Mouse (Mus musculus) midbrain, embryonic 11.5 days (tissue): ENCODE data around the gene Hspb11. TPM values are rescaled to one million over a fixed set of nuclear protein-coding genes. Genes with fewer than 3 reads are reported as not detected.

Experiments used
- ATAC-seq: fragments of 200-750 bp; cut with Nextera tagmentation; 2 replicates; pipeline ENCODE4 v1.8.0; 2017; ENCODE audit warnings: moderate TSS enrichment, moderate library complexity; ENCODE audit not compliant: low FRiP score
- DNase-seq: peaks from one replicate; pipeline ENCODE4 v3.0.0; 2015; ENCODE audit warnings: low spot score; ENCODE audit errors: missing footprints
- H3K27ac ChIP-seq: fragments of 300-500 bp; sonication (generic); 2 replicates; pipeline ENCODE4 v1.5.1; 2014; ENCODE audit warnings: low read depth, low read length
- H3K27me3 ChIP-seq: fragments of 300-500 bp; sonication (generic); 2 replicates; pipeline ENCODE4 v1.6.1; 2014; ENCODE audit warnings: mild to moderate bottlenecking, low read length, moderate library complexity, mixed read lengths; ENCODE audit not compliant: control insufficient read depth, insufficient read depth
- H3K36me3 ChIP-seq: fragments of 300-500 bp; sonication (generic); 2 replicates; pipeline ENCODE4 v1.6.1; 2014; ENCODE audit warnings: mild to moderate bottlenecking, low read length, moderate library complexity, mixed read lengths; ENCODE audit not compliant: control insufficient read depth, insufficient read depth
- H3K4me1 ChIP-seq: fragments of 300-500 bp; sonication (generic); 2 replicates; pipeline ENCODE4 v1.6.1; 2014; ENCODE audit warnings: low read length; ENCODE audit not compliant: control insufficient read depth, insufficient read depth
- H3K4me2 ChIP-seq: fragments of 300-500 bp; sonication (generic); 2 replicates; pipeline ENCODE4 v1.6.1; 2014; ENCODE audit warnings: mild to moderate bottlenecking, moderate library complexity
- H3K4me3 ChIP-seq: fragments of 300-500 bp; sonication (generic); 2 replicates; pipeline ENCODE4 v1.5.1; 2014; ENCODE audit warnings: low read depth, low read length
- H3K9ac ChIP-seq: fragments of 300-500 bp; sonication (generic); 2 replicates; pipeline ENCODE4 v1.6.1; 2014; ENCODE audit warnings: low read length
- H3K9me3 ChIP-seq: fragments of 300-500 bp; sonication (generic); 2 replicates; pipeline ENCODE4 v1.6.1; 2016; ENCODE audit warnings: low read length; ENCODE audit not compliant: control insufficient read depth
- WGBS: fragments of 180-500 bp; shearing (Covaris S2); extraction: QIAGEN DNeasy Blood & Tissue Kit; methylation state at CpG from one replicate; pipeline ENCODE4 v1.1.7; 2014; 5-methylcytosine and 5-hydroxymethylcytosine counted together
- polyA plus RNA-seq: library from polyadenylated mRNA; unstranded; fragments of >200 nt; fragmentation: Nextera tagmentation; extraction: Ambion mirVana; gene quantifications from 2 replicates; pipeline ENCODE4 v1.2.1, GENCODE M21; 2014

The Hspb11 gene
- polyA plus RNA-seq, 1 experiment from 2014 or later = 30.2 TPM

GRCm38 (mm10) chr4:107299779-107300340, 46.5 kb downstream of the Hspb11 start:
- Histone ChIP-seq H3K9me3 (no peaks in the 10 kb centered on the region), H3K4me1 (no peaks in the 10 kb centered on the region), H3K4me3 (no peak overlapping the region), H3K27me3 (no peaks in the 10 kb centered on the region), H3K36me3 (no peaks in the 10 kb centered on the region), H3K4me2 (no peak overlapping the region), H3K27ac (no peak overlapping the region), H3K9ac (no peak overlapping the region)
- WGBS = 86% methylated on average over 7 of the region's 7 CpGs
- DNase-seq (peak; percentile 31), ATAC-seq (no peak)

DNA sequence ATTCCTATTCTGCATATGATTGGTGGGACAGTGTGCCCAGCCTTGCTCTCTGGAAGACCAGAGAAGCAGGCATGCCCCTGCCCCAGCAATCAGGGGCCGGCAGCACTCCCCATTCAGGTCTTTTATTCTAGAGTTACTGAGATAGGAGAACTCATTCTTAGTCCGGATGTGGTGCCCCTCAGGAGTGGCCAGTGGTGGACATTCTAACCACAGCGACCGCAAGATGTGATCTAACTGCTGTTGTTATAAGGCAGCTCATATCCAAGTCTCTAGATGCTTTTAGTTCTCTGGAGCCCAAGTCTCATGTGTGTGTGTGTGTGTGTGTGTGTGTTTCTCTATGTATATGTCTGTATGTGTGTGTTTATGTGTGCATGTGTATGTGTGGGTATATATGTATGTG, 47.0 kb downstream of the Hspb11 start:
- Histone ChIP-seq H3K27ac (no peak overlapping the region), H3K9ac (no peak overlapping the region), H3K4me2 (no peak overlapping the region), H3K27me3 (no peaks in the 10 kb centered on the region), H3K36me3 (no peaks in the 10 kb centered on the region), H3K9me3 (no peaks in the 10 kb centered on the region), H3K4me3 (no peak overlapping the region), H3K4me1 (no peaks in the 10 kb centered on the region)
- WGBS = 81% methylated on average over 4 of the region's 4 CpGs
- DNase-seq (no peak), ATAC-seq (no peak)

DNA sequence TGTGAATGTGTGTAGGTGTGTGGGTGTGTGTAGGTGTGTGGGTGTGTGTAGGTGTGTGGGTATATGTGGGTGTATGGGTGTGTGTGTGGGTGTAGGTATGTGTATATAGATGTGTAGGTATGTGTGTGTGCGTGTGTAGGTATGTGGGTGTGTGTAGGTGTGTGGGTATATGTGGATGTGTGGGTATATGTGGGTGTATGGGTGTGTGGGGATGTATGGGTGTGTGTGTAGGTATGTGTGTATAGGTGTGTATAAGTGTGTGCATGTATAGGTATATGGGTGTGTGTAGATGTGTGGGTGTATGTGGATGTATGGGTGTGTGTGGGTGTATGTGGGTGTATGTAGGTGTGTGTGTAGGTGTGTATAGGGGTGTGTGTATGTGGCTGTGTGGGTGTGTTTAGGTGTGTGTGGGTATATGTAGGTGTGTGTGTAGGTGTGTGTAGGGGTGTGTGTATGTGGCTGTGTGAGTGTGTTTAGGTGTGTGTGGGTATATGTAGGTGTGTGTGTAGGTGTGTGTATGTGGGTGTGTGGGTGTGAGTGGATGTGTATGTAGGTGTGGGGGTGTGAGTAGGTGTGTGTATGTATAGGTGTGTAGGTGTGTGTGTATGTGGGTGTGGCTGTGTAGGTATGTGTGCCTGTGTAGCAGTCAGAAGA, 47.6 kb downstream of the Hspb11 start:
- no peaks in the 10 kb centered on the region for H3K9me3 ChIP-seq
- no peaks in the 10 kb centered on the region for H3K4me1 ChIP-seq
- H3K36me3 ChIP-seq = no peaks in the 10 kb centered on the region
- no peak overlapping the region for H3K27ac ChIP-seq
- 91% methylated on average over 1 of the region's 1 CpGs for WGBS
- no peak overlapping the region for H3K9ac ChIP-seq
- no peak overlapping the region for H3K4me2 ChIP-seq
- no peaks in the 10 kb centered on the region for H3K27me3 ChIP-seq
- ATAC-seq (no peak), DNase-seq (peak; percentile 54)
- no peak overlapping the region for H3K4me3 ChIP-seq

DNA sequence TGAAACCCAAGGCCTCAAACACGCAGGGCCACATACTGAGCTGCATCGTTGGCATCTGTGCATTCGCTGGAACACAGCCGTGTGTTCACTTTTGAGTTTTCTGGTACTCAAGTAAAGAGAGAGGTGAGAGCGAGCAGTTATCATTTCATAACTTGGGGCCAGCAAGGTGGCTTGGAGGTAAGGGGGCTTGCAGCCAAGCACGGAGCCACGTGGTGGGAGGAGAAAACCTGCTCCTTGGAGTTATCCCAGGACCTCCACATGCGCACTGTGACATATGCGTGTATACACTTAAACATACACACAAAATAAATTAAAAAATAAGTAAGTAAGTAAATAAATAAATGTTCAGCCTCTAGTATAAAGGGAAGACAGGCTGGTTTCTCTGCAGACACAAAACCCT, 48.8 kb downstream of the Hspb11 start:
- H3K36me3 ChIP-seq = no peaks in the 10 kb centered on the region

GRCm38 (mm10) chr4:107302832-107303231, 49.4 kb downstream of the Hspb11 start:
- H3K4me1 ChIP-seq = no peaks in the 10 kb centered on the region
- no peaks in the 10 kb centered on the region for H3K36me3 ChIP-seq
- H3K27me3 ChIP-seq = no peaks in the 10 kb centered on the region
- no peak overlapping the region for H3K4me3 ChIP-seq
- DNase-seq = no peak
- no peak for ATAC-seq
- H3K9ac ChIP-seq = no peak overlapping the region
- H3K27ac ChIP-seq = no peak overlapping the region
- WGBS = 87% methylated on average over 4 of the region's 4 CpGs
- H3K9me3 ChIP-seq = no peaks in the 10 kb centered on the region
- no peak overlapping the region for H3K4me2 ChIP-seq

More for the DNA sequence above, 48.8 kb downstream of the Hspb11 start:
- Histone ChIP-seq H3K9me3 (no peaks in the 10 kb centered on the region), H3K4me1 (no peaks in the 10 kb centered on the region), H3K9ac (no peak overlapping the region), H3K27ac (no peak overlapping the region), H3K4me2 (no peak overlapping the region), H3K27me3 (no peaks in the 10 kb centered on the region), H3K4me3 (no peak overlapping the region)
- DNase-seq (no peak), ATAC-seq (no peak)
- 86% methylated on average over 9 of the region's 9 CpGs for WGBS

DNA sequence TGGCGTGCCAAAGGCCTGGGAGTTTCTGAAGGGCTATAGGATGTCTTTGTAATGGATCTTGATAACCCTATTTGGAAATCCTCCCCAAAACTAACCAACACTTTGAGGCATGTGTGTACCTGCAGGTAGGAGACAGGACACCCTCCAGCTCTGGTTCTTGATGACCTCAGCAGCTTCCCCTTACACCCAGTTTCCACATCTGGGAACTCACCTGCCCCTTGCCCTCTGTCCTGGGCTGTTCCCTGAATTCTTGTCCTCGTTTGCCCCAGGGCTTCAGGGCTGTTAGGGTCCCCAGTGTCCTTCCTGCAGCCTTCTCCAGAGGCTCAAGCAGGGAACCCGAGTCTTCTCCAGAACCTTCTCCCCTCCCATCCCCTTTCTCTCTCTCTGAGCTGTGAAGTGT, 50.1 kb downstream of the Hspb11 start:
- Histone ChIP-seq H3K4me1 (no peaks in the 10 kb centered on the region), H3K27ac (no peak overlapping the region), H3K9me3 (no peaks in the 10 kb centered on the region), H3K9ac (no peak overlapping the region), H3K4me3 (no peak overlapping the region), H3K27me3 (no peaks in the 10 kb centered on the region), H3K36me3 (no peaks in the 10 kb centered on the region), H3K4me2 (no peak overlapping the region)
- DNase-seq (peak; percentile 19), ATAC-seq (no peak)
- WGBS = 66% methylated on average over 3 of the region's 3 CpGs

DNA sequence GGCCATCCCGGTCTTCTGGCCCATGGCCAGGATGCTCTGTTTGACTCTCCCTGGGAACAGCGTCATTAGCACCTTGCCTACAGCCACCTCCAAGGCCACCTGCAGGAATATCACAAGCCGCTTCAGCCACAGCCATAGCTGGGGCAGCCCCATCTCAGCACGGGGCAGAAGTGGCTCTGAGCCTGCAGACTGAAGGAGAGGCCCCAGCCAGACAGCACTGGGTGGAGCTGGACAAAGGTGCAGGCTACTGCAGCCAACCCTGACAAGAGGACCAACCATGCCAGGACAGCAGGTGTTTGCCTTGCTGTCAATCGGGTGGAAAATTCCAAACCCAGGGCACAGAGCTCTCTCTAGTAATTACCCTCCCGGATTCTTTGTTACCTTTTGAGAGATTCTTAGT, 53.6 kb downstream of the Hspb11 start, which contains the start of gene Dio1:
Gene Dio1, minus strand, starts transcription at position 204 of the 400 bp plus-strand sequence.
- Histone ChIP-seq H3K4me2 (no peak within 1 kb of the TSS), H3K9me3 (no peaks in the 10 kb centered on the region), H3K4me1 (no peaks in the 10 kb centered on the region), H3K4me3 (no peak within 1 kb of the TSS), H3K27ac (no peak within 1 kb of the TSS), H3K9ac (no peak within 1 kb of the TSS), H3K27me3 (no peaks in the 10 kb centered on the region), H3K36me3 (no peaks in the 10 kb centered on the region)
- ATAC-seq (no peak), DNase-seq (peak; percentile 41)
- WGBS = 74% methylated on average over 6 of the region's 6 CpGs

- Histone ChIP-seq H3K4me3 (peak within 1 kb of the TSS; percentile 44), H3K4me1 (peaks cover 10% of the 10 kb centered on the region), H3K27me3 (no peaks in the 10 kb centered on the region), H3K36me3 (no peaks in the 10 kb centered on the region), H3K27ac (no peak within 1 kb of the TSS), H3K9me3 (no peaks in the 10 kb centered on the region), H3K4me2 (peak within 1 kb of the TSS; percentile 77), H3K9ac (peak within 1 kb of the TSS; percentile 66)
- WGBS = under 1% methylated on average over 29 of the region's 29 CpGs
- ATAC-seq = peak; percentile 90
- peak; percentile 97 for DNase-seq
Observed at GRCm38 (mm10) chr4:107313690-107314478, 60.5 kb downstream of the Hspb11 start, which contains the start of gene Yipf1. Yipf1 (plus strand) TSS chr4:107314363.

GRCm38 (mm10) chr4:107314479-107314805, 61.0 kb downstream of the Hspb11 start:
- DNase-seq (no peak), ATAC-seq (no peak)
- Histone ChIP-seq H3K4me1 (peaks cover 10% of the 10 kb centered on the region), H3K36me3 (no peaks in the 10 kb centered on the region), H3K9ac (peak overlapping the region; percentile 66), H3K27me3 (no peaks in the 10 kb centered on the region), H3K4me2 (peak overlapping the region; percentile 77), H3K9me3 (no peaks in the 10 kb centered on the region), H3K4me3 (peak overlapping the region; percentile 44), H3K27ac (no peak overlapping the region)
- 14% methylated on average over 7 of the region's 7 CpGs for WGBS
